Mouse (Mus musculus): ENCODE measurements around the gene Gm9821. TPM values are rescaled to one million over a fixed set of nuclear protein-coding genes. Genes with fewer than 3 reads are reported as not detected.

The Gm9821 gene
- polyA plus RNA-seq (2012; rRNA removed; ENCODE audit: low replicate concordance), result 0.08 TPM in 1 of 2 replicates, not detected in the other

GRCm38 (mm10) chr2:91945483-91945882 lies at the start of gene Gm9821:
TSS of gene Gm9821 (plus strand) at chr2:91945703.

GRCm38 (mm10) chr2:91926949-91927348 lies 18.6 kb upstream of the Gm9821 start, which contains the start of gene Chrm4:
TSS of gene Chrm4 (plus strand) at chr2:91927249.

GRCm38 (mm10) chr2:91932160-91932711 lies 13.3 kb upstream of the Gm9821 start, which contains the start of gene Mdk:
TSS of gene Mdk (minus strand) at chr2:91932297.

GRCm38 (mm10) chr2:91975581-91976541 lies 30.4 kb downstream of the Gm9821 start, which contains the start of gene Dgkz:
TSS of gene Dgkz (minus strand) at chr2:91975864.

Other genes with a start within 250 kb of the Gm9821 start
- gene Atg13, start 235.1 kb upstream of the Gm9821 start, polyA plus RNA-seq (2012; rRNA removed; ENCODE audit: low replicate concordance), result 33.2 and 38.5 TPM in 2 replicates
- gene Harbi1, start 234.9 kb upstream of the Gm9821 start, polyA plus RNA-seq (2012; rRNA removed; ENCODE audit: low replicate concordance), result 4.1 and 5.1 TPM in 2 replicates
- gene Ambra1, start 215.6 kb upstream of the Gm9821 start, polyA plus RNA-seq (2012; rRNA removed; ENCODE audit: low replicate concordance), result 18.6 and 26.7 TPM in 2 replicates
- gene Chrm4, start 18.5 kb upstream of the Gm9821 start, polyA plus RNA-seq (2012; rRNA removed; ENCODE audit: low replicate concordance), result 0.23 TPM in 2 replicates
- 8.8 and 254 TPM in 2 replicates for gene Mdk, start 13.4 kb upstream of the Gm9821 start, polyA plus RNA-seq (2012; rRNA removed; ENCODE audit: low replicate concordance)
- 118 and 164 TPM in 2 replicates for gene Dgkz, start 30.2 kb downstream of the Gm9821 start, polyA plus RNA-seq (2012; rRNA removed; ENCODE audit: low replicate concordance)
- 4.7 and 26.1 TPM in 2 replicates for gene Creb3l1, start 78.8 kb downstream of the Gm9821 start, polyA plus RNA-seq (2012; rRNA removed; ENCODE audit: low replicate concordance)
- gene Phf21a, start 147.4 kb downstream of the Gm9821 start, polyA plus RNA-seq (2012; rRNA removed; ENCODE audit: low replicate concordance), result 34.3 and 62.8 TPM in 2 replicates

All from subcutaneous adipose tissue, adult 2 months (tissue).